Mouse (Mus musculus): Measurements from ENCODE around the gene Zfhx3.

Gene Zfhx3

GRCm38 (mm10) chr8:108908066-108908465 is 965.6 kb downstream of the Zfhx3 start:
- DNase-seq: no peak

- DNase-seq: no peak
Observed at GRCm38 (mm10) chr8:108908540-108908939, 966.1 kb downstream of the Zfhx3 start.

GRCm38 (mm10) chr8:108909035-108909434 is 966.6 kb downstream of the Zfhx3 start:
- no peak for DNase-seq

- no peak for DNase-seq
Observed at GRCm38 (mm10) chr8:108909455-108909854, 967.0 kb downstream of the Zfhx3 start.

GRCm38 (mm10) chr8:108910843-108911242 is 968.4 kb downstream of the Zfhx3 start:
- no peak for DNase-seq

GRCm38 (mm10) chr8:108911511-108911910 is 969.1 kb downstream of the Zfhx3 start:
- peak; percentile 71 for DNase-seq

GRCm38 (mm10) chr8:108912998-108913397 is 970.6 kb downstream of the Zfhx3 start:
- DNase-seq: no peak

- DNase-seq: no peak
Observed at GRCm38 (mm10) chr8:108915425-108915824, 973.0 kb downstream of the Zfhx3 start.

- DNase-seq: no peak
Observed at GRCm38 (mm10) chr8:108915876-108916275, 973.4 kb downstream of the Zfhx3 start.

- DNase-seq: no peak
Observed at GRCm38 (mm10) chr8:108920151-108920550, 977.7 kb downstream of the Zfhx3 start.

- DNase-seq: no peak
Observed at GRCm38 (mm10) chr8:108923161-108923560, 980.7 kb downstream of the Zfhx3 start.

GRCm38 (mm10) chr8:108924526-108924925 is 982.1 kb downstream of the Zfhx3 start:
- DNase-seq: no peak

GRCm38 (mm10) chr8:108926106-108926505 is 983.7 kb downstream of the Zfhx3 start:
- no peak for DNase-seq

- no peak for DNase-seq
Observed at GRCm38 (mm10) chr8:108930635-108931034, 988.2 kb downstream of the Zfhx3 start.

GRCm38 (mm10) chr8:108931837-108932236 is 989.4 kb downstream of the Zfhx3 start:
- no peak for DNase-seq

GRCm38 (mm10) chr8:108932729-108933128 is 990.3 kb downstream of the Zfhx3 start:
- DNase-seq: no peak

GRCm38 (mm10) chr8:108935834-108936694 is 993.6 kb downstream of the Zfhx3 start:
- no peak for DNase-seq

GRCm38 (mm10) chr8:108936695-108937448 is 994.4 kb downstream of the Zfhx3 start:
- no peak for DNase-seq

GRCm38 (mm10) chr8:108937904-108938455 is 995.5 kb downstream of the Zfhx3 start:
- no peak for DNase-seq

GRCm38 (mm10) chr8:108942686-108943085 is 1000.2 kb downstream of the Zfhx3 start:
- DNase-seq: no peak

- DNase-seq: no peak
Observed at GRCm38 (mm10) chr8:108943132-108943531, 1000.7 kb downstream of the Zfhx3 start.

- DNase-seq: no peak
Observed at GRCm38 (mm10) chr8:108944312-108944711, 1001.9 kb downstream of the Zfhx3 start.

- no peak for DNase-seq
Observed at GRCm38 (mm10) chr8:108950311-108950710, 1007.9 kb downstream of the Zfhx3 start.

- DNase-seq: no peak
Observed at GRCm38 (mm10) chr8:108951560-108951959, 1009.1 kb downstream of the Zfhx3 start.
